Mouse (Mus musculus): ENCODE results near the gene Rptor. TPM values are rescaled to one million over a fixed set of nuclear protein-coding genes. Genes with fewer than 3 reads are reported as not detected.
A peak's percentile ranks its signal among the peaks of the same experiment; 100 is the strongest.

The Rptor gene
- total RNA-seq, 2 experiments from 2014 or later = 34.4 to 34.8 TPM

- intact Hi-C loops (cut with DNase I) = no loop called here
- no peak for DNase-seq
Measured at GRCm38 (mm10) chr11:119799536-119799935, 196.8 kb downstream of the Rptor start.

- intact Hi-C loops (cut with DNase I) = no loop called here
- DNase-seq = no peak
Measured at GRCm38 (mm10) chr11:119801855-119802254, 199.2 kb downstream of the Rptor start.

- no peak for DNase-seq
- intact Hi-C loops (cut with DNase I) = no loop called here
Measured at GRCm38 (mm10) chr11:119802947-119803346, 200.2 kb downstream of the Rptor start.

DNA sequence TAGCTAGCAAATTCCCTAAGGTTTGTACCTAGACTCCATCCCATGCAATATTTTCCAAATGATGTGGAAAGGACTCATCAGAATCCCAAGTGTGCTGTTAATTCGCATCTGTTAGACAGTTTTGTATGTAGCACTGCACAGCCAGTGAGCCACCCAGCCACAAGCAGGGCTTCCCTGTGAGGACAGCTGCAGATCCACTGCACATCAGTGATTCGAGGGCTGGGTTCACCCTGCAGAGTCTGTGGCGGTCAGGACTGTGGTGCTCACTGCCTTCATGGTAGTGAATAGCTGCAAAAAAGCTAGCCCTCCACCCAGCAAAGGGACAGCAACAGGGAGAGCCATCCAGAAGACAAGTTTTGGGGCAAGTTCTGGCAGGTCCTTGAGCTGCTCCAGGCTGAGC lies 201.7 kb downstream of the Rptor start:
- intact Hi-C loops (cut with DNase I) = no loop called here
- no peak for DNase-seq

- DNase-seq = peak in 1 of 2 experiments; percentile 33
- intact Hi-C loops (cut with DNase I) = no loop called here
Measured at GRCm38 (mm10) chr11:119805112-119805750, 202.5 kb downstream of the Rptor start.

- intact Hi-C loops (cut with DNase I) = no loop called here
- DNase-seq = no peak
Measured at GRCm38 (mm10) chr11:119806539-119806938, 203.8 kb downstream of the Rptor start.

GRCm38 (mm10) chr11:119807431-119808031 lies 204.8 kb downstream of the Rptor start:
- intact Hi-C loops (cut with DNase I) = no loop called here
- DNase-seq = no peak

- intact Hi-C loops (cut with DNase I) = no loop called here
- no peak for DNase-seq
Measured at GRCm38 (mm10) chr11:119808647-119809280, 206.1 kb downstream of the Rptor start.

GRCm38 (mm10) chr11:119809309-119809708 lies 206.6 kb downstream of the Rptor start:
- DNase-seq = no peak
- intact Hi-C loops (cut with DNase I) = no loop called here

DNA sequence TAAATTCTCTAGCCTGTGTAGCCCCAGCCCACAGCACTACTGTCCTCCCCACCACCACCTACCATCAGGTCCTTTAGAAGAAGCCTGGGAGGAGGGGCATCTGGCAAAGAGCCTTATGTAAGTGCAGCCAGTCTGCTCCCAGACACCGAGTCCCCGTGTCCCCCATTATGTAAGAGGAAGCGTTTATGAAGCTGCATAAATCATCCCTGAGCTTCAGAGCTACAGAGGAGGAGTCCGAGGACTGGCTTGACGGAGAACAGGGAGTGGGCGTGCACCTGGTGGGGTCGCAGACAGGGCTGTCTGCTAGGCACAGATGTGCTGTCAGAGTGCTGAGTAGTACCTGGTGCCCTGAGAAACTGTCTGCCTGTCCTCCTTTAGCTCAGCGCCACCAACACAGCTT lies 208.3 kb downstream of the Rptor start:
- intact Hi-C loops (cut with DNase I) = no loop called here
- no peak for DNase-seq

GRCm38 (mm10) chr11:119811598-119811997 lies 208.9 kb downstream of the Rptor start:
- intact Hi-C loops (cut with DNase I) = no loop called here
- DNase-seq = no peak

GRCm38 (mm10) chr11:119812093-119812492 lies 209.4 kb downstream of the Rptor start:
- no peak for DNase-seq
- intact Hi-C loops (cut with DNase I) = no loop called here

- DNase-seq = no peak
- intact Hi-C loops (cut with DNase I) = no loop called here
Measured at GRCm38 (mm10) chr11:119814035-119814558, 211.4 kb downstream of the Rptor start.

- DNase-seq = no peak
- intact Hi-C loops (cut with DNase I) = no loop called here
Measured at GRCm38 (mm10) chr11:119816798-119817361, 214.2 kb downstream of the Rptor start.

- DNase-seq = no peak
- intact Hi-C loops (cut with DNase I) = no loop called here
Measured at GRCm38 (mm10) chr11:119817362-119817837, 214.7 kb downstream of the Rptor start.

DNA sequence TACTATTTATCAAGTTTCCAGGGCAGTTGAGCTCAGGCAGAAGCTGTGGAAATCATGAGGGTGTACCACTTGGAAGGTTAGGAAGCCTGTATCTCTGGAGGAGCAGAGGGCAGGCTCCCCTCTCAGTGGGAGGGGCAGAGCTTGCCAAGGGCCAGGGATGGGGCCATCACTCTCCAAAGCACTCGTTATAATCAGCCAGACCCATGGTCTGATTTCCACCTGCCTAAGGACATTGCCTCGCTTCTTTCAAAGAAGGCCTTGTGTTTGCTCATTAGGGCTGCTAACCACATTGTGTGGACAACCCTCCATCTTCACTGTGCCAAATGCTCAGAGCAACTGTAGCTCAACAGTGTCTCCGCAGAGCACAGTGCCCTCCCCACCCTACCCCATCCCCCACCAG lies 215.2 kb downstream of the Rptor start:
- DNase-seq = no peak
- intact Hi-C loops (cut with DNase I) = no loop called here

- DNase-seq = no peak
- intact Hi-C loops (cut with DNase I) = no loop called here
Measured at GRCm38 (mm10) chr11:119821514-119821913, 218.8 kb downstream of the Rptor start.

GRCm38 (mm10) chr11:119824072-119824649 lies 221.5 kb downstream of the Rptor start:
- intact Hi-C loops (cut with DNase I) = no loop called here
- DNase-seq = no peak

DNA sequence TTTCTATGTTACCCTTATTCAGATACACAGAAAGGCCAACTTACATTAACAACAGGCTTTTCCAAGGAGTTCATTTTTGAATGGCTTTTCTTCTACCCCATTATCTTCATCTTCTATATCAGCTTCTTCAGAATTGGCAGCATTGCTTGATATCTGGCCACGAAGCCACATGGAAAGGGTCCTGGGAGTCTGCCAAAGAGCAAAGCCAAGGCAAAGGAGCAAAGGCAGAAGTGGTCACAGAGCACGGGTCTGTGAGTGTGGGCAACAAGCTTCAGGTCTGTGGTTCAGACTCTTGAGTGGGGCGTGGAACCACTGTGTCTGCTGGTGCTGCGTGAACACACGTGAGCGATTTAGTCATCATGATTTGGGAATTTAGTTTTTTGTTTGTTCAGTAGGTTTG lies 223.1 kb downstream of the Rptor start:
- intact Hi-C loops (cut with DNase I) = no loop called here
- peak in 1 of 2 experiments; percentile 33 for DNase-seq

DNA sequence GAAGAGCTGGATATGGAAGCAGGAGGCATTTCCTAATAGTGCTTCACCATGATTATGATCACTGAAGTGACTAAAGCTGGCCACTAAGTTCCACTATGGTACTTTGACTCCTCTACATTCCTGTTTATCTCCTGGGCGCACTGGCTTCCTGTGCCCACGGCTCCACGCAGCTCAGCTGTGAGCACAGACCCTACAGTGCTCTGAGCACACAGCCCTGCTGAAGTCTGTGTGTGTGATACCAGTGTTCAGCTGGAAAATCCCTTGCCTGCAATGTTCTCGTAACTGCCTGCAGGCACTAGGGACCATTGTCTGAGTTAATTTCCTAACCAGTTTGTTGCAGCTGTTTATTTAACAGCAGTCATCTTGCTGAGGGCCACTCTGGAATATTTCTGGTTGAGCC lies 223.5 kb downstream of the Rptor start:
- DNase-seq = no peak
- intact Hi-C loops (cut with DNase I) = no loop called here

- intact Hi-C loops (cut with DNase I) = no loop called here
- DNase-seq = no peak
Measured at GRCm38 (mm10) chr11:119829116-119829515, 226.4 kb downstream of the Rptor start.

Data from heart, postnatal 14 days (tissue).